Mouse (Mus musculus): ENCODE data around the gene Lysmd2.

GRCm38 (mm10) chr9:75680606-75681005 is 55.1 kb downstream of the Lysmd2 start:
- TF ChIP-seq POLR2A (IDR thresholded peaks at IDR 0.05; ENCODE audit: insufficient read depth, low read depth, low read length) (no peak), CTCF (IDR thresholded peaks at IDR 0.05) (no peak)
